Mouse (Mus musculus) heart, embryonic 14.5 days (tissue): ENCODE measurements around the gene Auts2. TPM values are rescaled to one million over a fixed set of nuclear protein-coding genes. Genes with fewer than 3 reads are reported as not detected.

Experiments
- ATAC-seq: fragments of 200-750 bp; cut with Nextera tagmentation; 2 replicates; pipeline ENCODE4 v1.8.0; 2017; ENCODE audit warnings: low read depth, moderate TSS enrichment; ENCODE audit not compliant: insufficient number of reproducible peaks, insufficient read depth, low FRiP score
- H3K27ac ChIP-seq, 2 experiments: fragments of 200-500 bp in 1 of 2; fragments of 300-500 bp in 1 of 2; sonication (generic) in 1 of 2; replicated peaks in 1 of 2; 2 replicates each; pipeline ENCODE4 v1.5.1; 2012 to 2014; ENCODE audit warnings: low read depth in 2 of 2, low read length in 2 of 2, control low read depth in 1 of 2, mild to moderate bottlenecking in 1 of 2, mixed read lengths in 1 of 2; ENCODE audit not compliant: control insufficient read depth in 1 of 2, insufficient read depth in 1 of 2
- H3K27me3 ChIP-seq: fragments of 300-500 bp; sonication (generic); 2 replicates; pipeline ENCODE4 v1.6.1; 2014; ENCODE audit warnings: mild to moderate bottlenecking, low read length, control low read depth; ENCODE audit not compliant: control insufficient read depth, insufficient read depth
- H3K36me3 ChIP-seq: fragments of 300-500 bp; sonication (generic); 2 replicates; pipeline ENCODE4 v1.6.1; 2014; ENCODE audit warnings: mild to moderate bottlenecking, control low read depth, low read length, mixed read lengths; ENCODE audit not compliant: control insufficient read depth, insufficient read depth
- H3K4me1 ChIP-seq, 2 experiments: fragments of 200-500 bp in 1 of 2; fragments of 300-500 bp in 1 of 2; sonication (generic) in 1 of 2; 2 replicates each; pipeline ENCODE4 v1.6.1; 2012 to 2014; ENCODE audit warnings: low read length in 2 of 2, control low read depth in 1 of 2, mixed read lengths in 1 of 2; ENCODE audit not compliant: control insufficient read depth in 2 of 2, insufficient read depth in 2 of 2
- H3K4me2 ChIP-seq: fragments of 300-500 bp; sonication (generic); 2 replicates; pipeline ENCODE4 v1.6.1; 2014; ENCODE audit warnings: mild to moderate bottlenecking, low read length
- H3K4me3 ChIP-seq, 2 experiments: fragments of 200-500 bp in 1 of 2; fragments of 300-500 bp in 1 of 2; sonication (generic) in 1 of 2; 2 replicates each; pipeline ENCODE4 v1.5.1; 2012 to 2014; ENCODE audit warnings: low read length in 2 of 2, mild to moderate bottlenecking in 2 of 2, control low read depth in 1 of 2, low read depth in 1 of 2, moderate library complexity in 1 of 2; ENCODE audit not compliant: control insufficient read depth in 1 of 2, insufficient read depth in 1 of 2
- H3K9ac ChIP-seq: fragments of 300-500 bp; sonication (generic); 2 replicates; pipeline ENCODE4 v1.6.1; 2014; ENCODE audit warnings: mild to moderate bottlenecking, low read length
- H3K9me3 ChIP-seq: fragments of 300-500 bp; sonication (generic); 2 replicates; pipeline ENCODE4 v1.6.1; 2016; ENCODE audit warnings: low read length, control low read depth; ENCODE audit not compliant: control insufficient read depth
- WGBS: fragments of 180-500 bp; shearing (Covaris S2); extraction: QIAGEN DNeasy Blood & Tissue Kit; methylation state at CpG from one replicate; pipeline ENCODE4 v1.1.7; 2014; 5-methylcytosine and 5-hydroxymethylcytosine counted together
- polyA plus RNA-seq: library from polyadenylated mRNA; unstranded; fragments of >200 nt; fragmentation: Nextera tagmentation; extraction: Ambion mirVana; gene quantifications from 2 replicates; pipeline ENCODE4 v1.2.1, GENCODE M21; 2014

The Auts2 gene
- polyA plus RNA-seq, 1 experiment from 2014 or later, result 18.0 TPM

DNA sequence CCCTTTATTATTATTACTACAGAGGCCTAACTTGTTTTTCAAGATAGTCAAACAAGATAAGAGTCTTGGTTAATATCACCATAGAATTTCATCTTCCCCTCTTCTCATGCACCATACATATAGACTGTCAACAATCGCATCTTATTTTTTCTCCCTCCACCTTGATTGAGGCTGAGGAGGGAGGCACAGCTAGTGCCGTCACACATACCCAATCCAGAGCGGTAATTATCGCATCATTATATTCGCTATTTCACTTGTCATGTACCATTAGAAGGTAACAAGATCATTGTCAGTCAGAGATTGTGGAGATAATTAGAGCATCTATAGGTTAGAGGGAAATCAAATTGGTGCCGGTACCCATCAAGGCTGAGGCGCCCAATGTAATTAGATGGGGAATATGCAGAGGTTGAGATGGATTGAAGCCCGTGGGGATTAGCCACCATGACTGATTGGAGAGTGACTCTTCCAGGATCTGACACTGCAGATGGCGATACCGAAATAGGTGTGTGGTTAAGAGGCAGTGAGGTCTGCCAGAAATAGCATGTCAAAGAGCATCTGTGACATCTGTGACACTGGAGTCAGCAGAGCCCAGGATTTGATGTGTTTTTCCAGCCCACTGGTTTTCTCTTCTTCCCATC lies 1107.8 kb downstream of the Auts2 start:
- no peak overlapping the region for H3K27ac ChIP-seq
- no peaks in the 10 kb centered on the region for H3K9me3 ChIP-seq
- H3K4me3 ChIP-seq, result no peak overlapping the region
- no peak overlapping the region for H3K9ac ChIP-seq
- no peaks in the 10 kb centered on the region for H3K27me3 ChIP-seq
- peaks cover 34% of the 10 kb centered on the region for H3K36me3 ChIP-seq
- no peak for ATAC-seq
- WGBS, result 75% methylated on average over 10 of the region's 10 CpGs
- H3K4me1 ChIP-seq, result peaks cover 0 to 4% of the 10 kb centered on the region in 2 experiments; a peak in 1 of 4 replicates
- H3K4me2 ChIP-seq, result no peak overlapping the region

DNA sequence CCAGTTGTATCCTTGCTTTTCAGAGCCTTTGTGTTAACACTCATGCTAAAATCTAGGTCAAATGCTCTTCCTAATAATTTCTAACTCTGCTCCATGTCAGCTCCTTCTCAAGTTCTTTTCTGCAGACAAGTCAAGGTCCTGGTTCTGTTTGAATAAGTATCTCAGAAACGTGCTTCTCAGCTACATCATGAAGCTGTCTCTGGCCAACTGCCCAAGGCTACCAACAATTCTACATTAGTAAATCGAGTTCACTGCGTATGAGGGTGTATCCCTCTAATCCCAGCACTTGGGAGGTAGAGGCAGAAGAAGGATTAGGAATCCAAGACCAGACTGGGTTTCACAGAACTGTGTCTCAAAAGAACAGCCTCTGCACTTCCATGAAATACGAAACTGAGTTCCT lies 1109.9 kb downstream of the Auts2 start:
- no peak overlapping the region for H3K9ac ChIP-seq
- no peak for ATAC-seq
- H3K27me3 ChIP-seq, result no peaks in the 10 kb centered on the region
- no peaks in the 10 kb centered on the region for H3K9me3 ChIP-seq
- H3K4me3 ChIP-seq, result no peak overlapping the region
- 87% methylated on average over 4 of the region's 4 CpGs for WGBS
- H3K27ac ChIP-seq, result no peak overlapping the region
- H3K36me3 ChIP-seq, result peaks cover 14% of the 10 kb centered on the region
- H3K4me1 ChIP-seq, result peaks cover 0 to 4% of the 10 kb centered on the region in 2 experiments; a peak in 1 of 4 replicates
- H3K4me2 ChIP-seq, result no peak overlapping the region

DNA sequence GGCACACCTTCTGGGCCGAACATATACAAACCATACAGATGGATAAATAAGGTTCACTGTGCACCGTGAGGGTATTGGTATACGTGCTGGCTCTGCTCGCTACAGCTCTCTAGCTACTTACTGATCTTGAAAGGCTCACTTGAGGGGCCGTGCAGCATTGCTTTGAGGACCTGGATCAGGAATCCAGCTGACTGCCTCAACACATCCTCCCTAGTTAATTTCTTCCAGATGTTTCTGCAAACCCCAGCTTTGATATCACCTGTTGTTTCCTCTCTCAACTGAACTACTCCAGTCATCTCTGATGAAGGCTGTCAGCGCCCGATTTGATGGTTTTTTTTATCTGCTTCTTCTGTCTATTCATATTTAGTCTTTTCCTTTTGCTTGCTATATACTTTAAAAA lies 1111.2 kb downstream of the Auts2 start:
- Histone ChIP-seq H3K4me2 (no peak overlapping the region), H3K4me3 (no peak overlapping the region), H3K27ac (no peak overlapping the region), H3K9ac (no peak overlapping the region), H3K36me3 (peaks cover 6% of the 10 kb centered on the region; the same call in 1 of the 2 replicates), H3K27me3 (no peaks in the 10 kb centered on the region), H3K9me3 (no peaks in the 10 kb centered on the region), H3K4me1 (peaks cover 0 to 4% of the 10 kb centered on the region in 2 experiments; a peak in 1 of 4 replicates)
- no peak for ATAC-seq
- WGBS, result 76% methylated on average over 7 of the region's 7 CpGs

DNA sequence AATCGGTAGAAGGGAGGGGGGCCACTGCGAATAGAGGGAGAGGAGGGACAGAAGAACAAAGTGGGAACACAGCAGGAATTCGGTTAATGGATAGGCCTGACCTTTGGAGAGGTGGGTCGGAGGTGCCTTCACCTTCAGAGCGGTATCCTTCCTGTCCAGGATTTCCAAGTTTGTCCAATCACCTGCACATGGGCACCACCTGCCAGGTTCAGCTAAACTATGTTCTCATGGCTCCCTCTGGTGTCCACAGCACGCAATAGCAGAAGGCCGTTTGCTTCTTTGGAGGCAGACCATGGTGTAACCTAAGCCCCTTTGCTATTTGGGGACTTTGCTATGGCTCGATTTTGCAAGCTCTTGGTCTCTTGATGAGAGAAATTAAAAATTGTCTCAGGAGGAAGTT lies 1113.0 kb downstream of the Auts2 start:
- Histone ChIP-seq H3K27ac (no peak overlapping the region), H3K9me3 (no peaks in the 10 kb centered on the region), H3K36me3 (no peaks in the 10 kb centered on the region), H3K27me3 (no peaks in the 10 kb centered on the region), H3K4me1 (no peaks in the 10 kb centered on the region), H3K4me2 (no peak overlapping the region), H3K4me3 (no peak overlapping the region), H3K9ac (no peak overlapping the region)
- WGBS, result 28% methylated on average over 8 of the region's 8 CpGs
- ATAC-seq, result no peak

DNA sequence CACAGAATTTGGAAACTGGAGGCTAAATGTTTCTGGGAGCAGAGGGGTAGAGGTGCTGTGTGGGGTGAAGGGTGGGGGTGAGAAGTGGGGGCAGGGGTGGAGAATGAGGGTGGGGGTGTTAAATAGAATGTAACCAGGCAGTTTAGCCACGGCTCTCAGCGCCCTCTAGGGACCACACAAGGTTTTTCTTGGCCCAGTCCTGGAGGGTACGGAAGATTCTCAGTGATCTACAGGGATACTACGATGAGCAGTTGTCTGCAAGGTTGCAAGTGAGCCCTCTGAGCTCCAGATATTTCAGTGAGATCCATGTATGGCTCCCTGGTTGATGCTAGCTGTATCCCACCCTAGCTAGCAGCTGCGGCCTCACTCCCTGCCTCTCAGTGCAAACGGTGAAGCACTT lies 1113.6 kb downstream of the Auts2 start:
- Histone ChIP-seq H3K4me2 (no peak overlapping the region), H3K4me3 (no peak overlapping the region), H3K4me1 (no peaks in the 10 kb centered on the region), H3K27me3 (no peaks in the 10 kb centered on the region), H3K36me3 (no peaks in the 10 kb centered on the region), H3K9ac (no peak overlapping the region), H3K9me3 (no peaks in the 10 kb centered on the region), H3K27ac (no peak overlapping the region)
- WGBS, result 50% methylated on average over 6 of the region's 6 CpGs
- ATAC-seq, result no peak

DNA sequence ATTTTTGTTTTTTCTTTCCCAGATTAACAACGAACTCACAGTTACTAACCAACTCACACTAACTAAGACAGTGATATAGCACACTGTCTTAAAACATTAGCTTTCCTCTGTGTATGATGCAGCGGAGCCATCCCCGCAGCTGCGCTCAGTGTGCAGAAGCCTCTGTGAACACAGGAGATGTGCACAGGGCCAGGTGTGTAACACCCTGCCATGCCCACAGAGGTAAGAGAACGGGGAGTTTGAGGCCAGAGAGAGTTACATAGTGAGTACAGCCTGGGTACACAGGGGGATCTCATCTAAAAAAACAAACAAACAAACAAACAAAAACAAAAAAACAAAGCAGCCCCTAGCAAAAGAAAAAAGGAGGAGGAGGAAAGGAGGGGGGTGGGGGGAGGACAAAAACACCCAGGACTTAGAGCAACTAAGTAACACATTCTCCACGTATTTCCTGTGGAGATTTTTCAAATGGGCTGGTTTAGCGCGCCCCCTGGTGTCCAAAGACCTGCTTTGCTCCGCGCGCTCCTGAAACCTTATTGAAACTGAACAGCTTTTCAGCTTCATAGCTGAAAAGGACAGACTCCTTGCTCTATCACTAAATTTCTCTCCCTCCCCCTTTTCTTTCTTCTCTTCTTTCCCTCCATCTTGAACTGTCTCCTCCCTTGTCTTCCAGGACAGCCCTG lies 1115.3 kb downstream of the Auts2 start:
- H3K27ac ChIP-seq, result no peak overlapping the region
- H3K36me3 ChIP-seq, result no peaks in the 10 kb centered on the region
- H3K27me3 ChIP-seq, result no peaks in the 10 kb centered on the region
- H3K9me3 ChIP-seq, result no peaks in the 10 kb centered on the region
- ATAC-seq, result no peak
- H3K9ac ChIP-seq, result no peak overlapping the region
- no peaks in the 10 kb centered on the region for H3K4me1 ChIP-seq
- no peak overlapping the region for H3K4me2 ChIP-seq
- H3K4me3 ChIP-seq, result no peak overlapping the region
- WGBS, result 37% methylated on average over 11 of the region's 11 CpGs

DNA sequence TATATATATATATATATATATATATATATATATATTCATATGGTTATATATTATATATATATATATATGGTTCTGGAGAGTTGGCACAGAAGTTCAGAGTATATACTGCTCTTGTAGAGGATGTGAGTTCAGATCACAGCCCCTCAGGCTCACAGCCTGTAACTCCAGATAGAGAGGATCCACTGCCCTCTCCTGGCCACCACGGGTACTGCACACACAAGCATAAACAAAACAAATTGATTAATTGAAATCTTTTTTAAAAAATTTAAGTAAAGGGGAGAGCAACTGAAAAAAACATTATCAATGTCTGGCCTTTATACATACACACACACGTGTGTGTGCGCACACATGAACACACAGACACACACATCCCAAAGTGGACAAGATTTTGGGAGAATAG lies 1120.4 kb downstream of the Auts2 start:
- H3K4me2 ChIP-seq, result no peak overlapping the region
- no peak for ATAC-seq
- no peak overlapping the region for H3K9ac ChIP-seq
- H3K9me3 ChIP-seq, result no peaks in the 10 kb centered on the region
- H3K36me3 ChIP-seq, result no peaks in the 10 kb centered on the region
- H3K27ac ChIP-seq, result no peak overlapping the region
- H3K4me3 ChIP-seq, result no peak overlapping the region
- H3K27me3 ChIP-seq, result no peaks in the 10 kb centered on the region
- H3K4me1 ChIP-seq, result no peaks in the 10 kb centered on the region
- WGBS, result 78% methylated on average over 3 of the region's 3 CpGs

DNA sequence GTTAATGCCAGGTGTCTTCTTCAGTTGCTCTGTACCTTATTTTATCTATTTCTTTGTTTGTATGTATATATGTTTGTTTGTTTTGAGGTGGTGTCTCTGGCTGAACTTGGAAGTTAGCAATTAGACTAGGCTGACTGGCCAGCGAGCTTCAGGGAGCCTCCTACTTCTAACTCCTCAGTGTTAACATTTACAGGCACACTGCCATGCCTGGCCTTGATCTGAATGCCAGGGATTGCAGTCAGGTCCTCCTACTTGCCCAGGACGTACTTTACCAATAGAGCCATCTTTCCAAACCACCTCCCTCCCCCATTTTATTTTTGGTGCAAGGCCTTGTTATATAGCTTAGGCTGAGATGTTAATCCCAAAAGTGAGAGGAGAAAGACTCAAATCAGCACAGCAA lies 1122.7 kb downstream of the Auts2 start:
- 52% methylated on average over 2 of the region's 2 CpGs for WGBS
- H3K27me3 ChIP-seq, result no peaks in the 10 kb centered on the region
- no peaks in the 10 kb centered on the region for H3K4me1 ChIP-seq
- no peaks in the 10 kb centered on the region for H3K36me3 ChIP-seq
- no peak for ATAC-seq
- no peak overlapping the region for H3K4me2 ChIP-seq
- no peak overlapping the region for H3K9ac ChIP-seq
- no peaks in the 10 kb centered on the region for H3K9me3 ChIP-seq
- H3K27ac ChIP-seq, result no peak overlapping the region
- no peak overlapping the region for H3K4me3 ChIP-seq
